Mouse (Mus musculus): ENCODE data around the gene Fmn2. TPM values are rescaled to one million over a fixed set of nuclear protein-coding genes. Genes with fewer than 3 reads are reported as not detected.
A peak's percentile ranks its signal among the peaks of the same experiment; 100 is the strongest.

Fmn2 gene
- polyA plus RNA-seq, 1 experiment = 5.5 TPM

DNA sequence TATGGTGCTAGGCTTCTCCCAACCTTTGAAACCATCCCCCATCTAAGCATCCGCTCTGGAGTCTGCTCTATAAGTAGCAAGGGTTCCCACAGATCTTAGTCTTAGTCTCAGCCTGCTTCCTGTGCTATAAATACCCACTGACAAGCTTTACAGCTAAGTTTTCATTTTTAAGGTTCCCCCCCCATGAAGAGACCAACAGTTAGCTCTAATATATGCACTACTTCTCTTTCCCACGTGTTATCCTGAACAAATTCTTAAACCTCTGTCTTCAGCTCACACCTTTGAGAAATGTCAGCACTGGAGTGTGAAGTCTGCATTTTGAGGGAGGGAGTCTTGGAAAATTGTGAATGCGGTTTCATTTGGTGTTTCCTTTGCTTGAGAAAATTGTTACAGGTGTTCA is 56.2 kb downstream of the Fmn2 start:
- Histone ChIP-seq H3K4me1 (ENCODE audit: control insufficient read depth, insufficient read depth, low read length) (no peaks in the 10 kb centered on the region), H3K4me3 (ENCODE audit: control insufficient read depth, low read depth, low read length) (no peak overlapping the region), H3K27me3 (ENCODE audit: control insufficient read depth, insufficient read depth, low read length) (no peaks in the 10 kb centered on the region), H3K36me3 (ENCODE audit: control insufficient read depth, insufficient read depth, low read length) (no peaks in the 10 kb centered on the region), H3K27ac (ENCODE audit: control insufficient read depth, insufficient read depth, low read depth, low read length) (no peak overlapping the region)
- TF ChIP-seq CTCF (IDR thresholded peaks at IDR 0.05; ENCODE audit: control insufficient read depth, insufficient read depth, insufficient replicate concordance, low read depth, low read length) = no peak
- TF ChIP-seq POLR2A (IDR thresholded peaks at IDR 0.05; ENCODE audit: control insufficient read depth, low read depth, low read length) = no peak

DNA sequence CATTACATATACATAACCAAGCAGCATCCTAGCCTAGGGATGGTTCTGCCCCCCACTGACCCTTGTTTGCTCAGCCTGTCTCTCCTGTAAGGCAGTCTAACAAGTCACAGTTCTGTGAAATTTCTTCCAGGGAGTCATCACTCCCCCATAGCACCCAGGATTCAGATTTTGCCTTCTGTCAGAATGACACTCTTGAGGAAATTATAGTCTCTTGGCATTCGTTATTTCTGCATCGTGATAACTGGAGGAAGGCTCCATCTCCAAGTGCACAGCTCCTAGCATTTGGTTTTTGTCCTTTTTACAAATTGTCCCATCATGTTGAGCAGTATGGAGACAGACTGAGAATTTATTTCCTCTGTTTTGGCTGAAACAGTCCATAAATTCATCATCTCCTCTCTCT is 56.9 kb downstream of the Fmn2 start:
- TF ChIP-seq POLR2A (IDR thresholded peaks at IDR 0.05; ENCODE audit: control insufficient read depth, low read depth, low read length) (no peak), CTCF (IDR thresholded peaks at IDR 0.05; ENCODE audit: control insufficient read depth, insufficient read depth, insufficient replicate concordance, low read depth, low read length) (no peak)
- Histone ChIP-seq H3K27me3 (ENCODE audit: control insufficient read depth, insufficient read depth, low read length) (no peaks in the 10 kb centered on the region), H3K4me3 (ENCODE audit: control insufficient read depth, low read depth, low read length) (no peak overlapping the region), H3K4me1 (ENCODE audit: control insufficient read depth, insufficient read depth, low read length) (no peaks in the 10 kb centered on the region), H3K27ac (ENCODE audit: control insufficient read depth, insufficient read depth, low read depth, low read length) (no peak overlapping the region), H3K36me3 (ENCODE audit: control insufficient read depth, insufficient read depth, low read length) (no peaks in the 10 kb centered on the region)

GRCm38 (mm10) chr1:174564561-174564960 is 62.9 kb downstream of the Fmn2 start:
- H3K27ac ChIP-seq (ENCODE audit: control insufficient read depth, insufficient read depth, low read depth, low read length) = no peak overlapping the region
- TF ChIP-seq POLR2A (IDR thresholded peaks at IDR 0.05; ENCODE audit: control insufficient read depth, low read depth, low read length) = no peak
- TF ChIP-seq CTCF (IDR thresholded peaks at IDR 0.05; ENCODE audit: control insufficient read depth, insufficient read depth, insufficient replicate concordance, low read depth, low read length) = no peak
- no peak overlapping the region for H3K4me3 ChIP-seq (ENCODE audit: control insufficient read depth, low read depth, low read length)

GRCm38 (mm10) chr1:174568609-174569008 is 67.0 kb downstream of the Fmn2 start:
- Histone ChIP-seq H3K27ac (ENCODE audit: control insufficient read depth, insufficient read depth, low read depth, low read length) (no peak overlapping the region), H3K36me3 (ENCODE audit: control insufficient read depth, insufficient read depth, low read length) (no peaks in the 10 kb centered on the region), H3K27me3 (ENCODE audit: control insufficient read depth, insufficient read depth, low read length) (no peaks in the 10 kb centered on the region), H3K4me1 (ENCODE audit: control insufficient read depth, insufficient read depth, low read length) (no peaks in the 10 kb centered on the region), H3K4me3 (ENCODE audit: control insufficient read depth, low read depth, low read length) (no peak overlapping the region)
- no peak for TF ChIP-seq CTCF (IDR thresholded peaks at IDR 0.05; ENCODE audit: control insufficient read depth, insufficient read depth, insufficient replicate concordance, low read depth, low read length)
- no peak for TF ChIP-seq POLR2A (IDR thresholded peaks at IDR 0.05; ENCODE audit: control insufficient read depth, low read depth, low read length)

More at GRCm38 (mm10) chr1:174564561-174564960, 62.9 kb downstream of the Fmn2 start:
- Histone ChIP-seq H3K4me1 (ENCODE audit: control insufficient read depth, insufficient read depth, low read length) (no peaks in the 10 kb centered on the region), H3K27me3 (ENCODE audit: control insufficient read depth, insufficient read depth, low read length) (no peaks in the 10 kb centered on the region), H3K36me3 (ENCODE audit: control insufficient read depth, insufficient read depth, low read length) (no peaks in the 10 kb centered on the region)

GRCm38 (mm10) chr1:174592420-174592980 is 90.9 kb downstream of the Fmn2 start:
- Histone ChIP-seq H3K4me1 (ENCODE audit: control insufficient read depth, insufficient read depth, low read length) (no peaks in the 10 kb centered on the region), H3K36me3 (ENCODE audit: control insufficient read depth, insufficient read depth, low read length) (no peaks in the 10 kb centered on the region), H3K27ac (ENCODE audit: control insufficient read depth, insufficient read depth, low read depth, low read length) (no peak overlapping the region), H3K4me3 (ENCODE audit: control insufficient read depth, low read depth, low read length) (no peak overlapping the region), H3K27me3 (ENCODE audit: control insufficient read depth, insufficient read depth, low read length) (no peaks in the 10 kb centered on the region)
- TF ChIP-seq CTCF (IDR thresholded peaks at IDR 0.05; ENCODE audit: control insufficient read depth, insufficient read depth, insufficient replicate concordance, low read depth, low read length) = no peak
- TF ChIP-seq POLR2A (IDR thresholded peaks at IDR 0.05; ENCODE audit: control insufficient read depth, low read depth, low read length) = no peak

DNA sequence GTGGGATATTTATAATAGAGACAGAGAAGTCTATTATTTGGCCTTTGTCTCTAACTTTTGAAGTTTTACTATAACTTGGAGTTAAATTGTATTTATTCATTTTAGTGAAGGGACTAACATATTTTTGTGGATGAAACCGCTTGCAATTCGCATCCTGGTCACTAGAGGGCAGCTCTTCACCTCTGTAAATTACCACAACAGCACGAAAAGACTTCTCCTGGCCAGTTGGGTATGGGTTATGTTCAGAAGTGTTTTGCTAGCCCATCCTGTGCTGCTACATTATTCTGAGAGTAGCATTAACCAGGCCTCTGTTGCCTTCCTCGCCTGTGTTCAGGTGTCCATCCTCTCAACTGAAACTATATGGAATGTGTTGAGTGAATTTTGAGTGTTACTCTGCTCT is 93.4 kb downstream of the Fmn2 start:
- TF ChIP-seq POLR2A (IDR thresholded peaks at IDR 0.05; ENCODE audit: control insufficient read depth, low read depth, low read length) (no peak), CTCF (IDR thresholded peaks at IDR 0.05; ENCODE audit: control insufficient read depth, insufficient read depth, insufficient replicate concordance, low read depth, low read length) (peak; percentile 24; the same call in 1 of the 2 replicates)
- Histone ChIP-seq H3K27me3 (ENCODE audit: control insufficient read depth, insufficient read depth, low read length) (no peaks in the 10 kb centered on the region), H3K4me3 (ENCODE audit: control insufficient read depth, low read depth, low read length) (no peak overlapping the region), H3K36me3 (ENCODE audit: control insufficient read depth, insufficient read depth, low read length) (no peaks in the 10 kb centered on the region), H3K4me1 (ENCODE audit: control insufficient read depth, insufficient read depth, low read length) (no peaks in the 10 kb centered on the region), H3K27ac (ENCODE audit: control insufficient read depth, insufficient read depth, low read depth, low read length) (no peak overlapping the region)

- TF ChIP-seq CTCF (IDR thresholded peaks at IDR 0.05; ENCODE audit: control insufficient read depth, insufficient read depth, insufficient replicate concordance, low read depth, low read length) (no peak), POLR2A (IDR thresholded peaks at IDR 0.05; ENCODE audit: control insufficient read depth, low read depth, low read length) (no peak)
- Histone ChIP-seq H3K27me3 (ENCODE audit: control insufficient read depth, insufficient read depth, low read length) (no peaks in the 10 kb centered on the region), H3K36me3 (ENCODE audit: control insufficient read depth, insufficient read depth, low read length) (no peaks in the 10 kb centered on the region), H3K4me1 (ENCODE audit: control insufficient read depth, insufficient read depth, low read length) (no peaks in the 10 kb centered on the region), H3K27ac (ENCODE audit: control insufficient read depth, insufficient read depth, low read depth, low read length) (no peak overlapping the region), H3K4me3 (ENCODE audit: control insufficient read depth, low read depth, low read length) (no peak overlapping the region)
Observed at GRCm38 (mm10) chr1:174597495-174597894, 95.9 kb downstream of the Fmn2 start.

Measured in testis, adult 2 months (tissue).